Mouse (Mus musculus): ENCODE data around the gene Foxd3.
A peak's percentile ranks its signal among the peaks of the same experiment; 100 is the strongest.

The Foxd3 gene

DNA sequence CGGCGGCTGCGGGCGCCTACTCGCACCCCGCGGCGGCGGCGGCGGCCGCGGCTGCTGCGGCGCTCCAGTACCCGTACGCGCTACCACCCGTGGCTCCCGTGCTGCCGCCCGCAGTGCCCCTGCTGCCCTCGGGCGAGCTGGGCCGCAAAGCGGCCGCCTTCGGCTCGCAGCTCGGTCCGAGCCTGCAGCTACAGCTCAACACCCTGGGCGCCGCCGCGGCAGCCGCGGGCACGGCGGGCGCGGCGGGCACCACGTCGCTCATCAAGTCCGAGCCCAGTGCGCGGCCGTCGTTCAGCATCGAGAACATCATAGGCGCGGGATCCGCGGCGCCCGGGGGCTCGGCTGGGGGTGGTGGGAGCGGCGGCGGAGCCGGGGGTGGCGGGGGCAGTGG lies 1.3 kb downstream of the Foxd3 start:
- DNase-seq (ENCODE audit: low read depth, low spot score), result no peak

DNA sequence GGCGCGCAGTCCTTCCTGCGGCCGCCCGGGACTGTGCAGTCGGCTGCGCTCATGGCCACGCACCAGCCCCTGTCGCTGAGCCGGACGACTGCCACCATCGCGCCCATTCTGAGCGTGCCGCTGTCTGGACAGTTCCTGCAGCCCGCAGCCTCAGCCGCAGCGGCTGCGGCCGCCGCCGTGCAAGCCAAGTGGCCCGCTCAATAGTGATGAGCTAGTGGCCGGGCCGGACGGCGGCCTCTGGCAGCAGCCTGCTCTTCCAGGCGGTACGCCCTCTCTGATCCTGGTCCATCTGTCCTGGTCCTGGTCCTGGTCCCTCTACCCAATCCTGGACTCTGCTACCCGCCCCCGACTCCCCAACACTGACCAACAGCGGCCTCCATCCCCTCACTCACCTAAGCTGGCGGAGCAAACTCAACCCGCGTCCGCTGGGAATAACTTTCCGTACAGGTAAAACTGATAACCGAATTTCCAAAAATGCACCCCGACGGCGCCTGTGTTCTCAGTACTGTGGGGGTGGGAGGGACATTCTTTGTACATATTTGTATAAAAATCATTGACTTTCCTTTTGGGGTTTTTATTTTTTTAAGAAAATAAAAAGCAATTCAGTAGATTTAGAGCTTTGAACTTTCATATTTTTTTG lies 1.9 kb downstream of the Foxd3 start:
- no peak for DNase-seq (ENCODE audit: low read depth, low spot score)

DNA sequence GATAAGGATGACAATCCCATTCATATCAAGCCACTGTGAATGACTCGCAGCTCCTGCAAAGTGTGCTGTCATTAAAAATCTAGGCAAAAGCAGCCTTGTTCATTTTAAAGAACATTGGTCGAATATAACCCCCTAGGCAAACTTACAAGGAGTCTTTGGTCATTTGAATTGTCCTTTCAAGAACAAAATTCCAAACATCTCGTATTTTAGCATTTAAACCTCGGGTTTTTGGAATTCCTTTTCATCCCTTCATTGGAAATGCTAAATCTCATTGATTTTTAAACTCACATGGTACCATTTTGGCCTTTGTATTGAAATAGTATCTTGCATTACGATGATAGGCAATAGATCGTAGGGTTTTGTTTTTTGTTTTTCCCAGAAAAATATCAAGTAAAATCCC lies 2.8 kb downstream of the Foxd3 start:
- no peak for DNase-seq (ENCODE audit: low read depth, low spot score)

DNA sequence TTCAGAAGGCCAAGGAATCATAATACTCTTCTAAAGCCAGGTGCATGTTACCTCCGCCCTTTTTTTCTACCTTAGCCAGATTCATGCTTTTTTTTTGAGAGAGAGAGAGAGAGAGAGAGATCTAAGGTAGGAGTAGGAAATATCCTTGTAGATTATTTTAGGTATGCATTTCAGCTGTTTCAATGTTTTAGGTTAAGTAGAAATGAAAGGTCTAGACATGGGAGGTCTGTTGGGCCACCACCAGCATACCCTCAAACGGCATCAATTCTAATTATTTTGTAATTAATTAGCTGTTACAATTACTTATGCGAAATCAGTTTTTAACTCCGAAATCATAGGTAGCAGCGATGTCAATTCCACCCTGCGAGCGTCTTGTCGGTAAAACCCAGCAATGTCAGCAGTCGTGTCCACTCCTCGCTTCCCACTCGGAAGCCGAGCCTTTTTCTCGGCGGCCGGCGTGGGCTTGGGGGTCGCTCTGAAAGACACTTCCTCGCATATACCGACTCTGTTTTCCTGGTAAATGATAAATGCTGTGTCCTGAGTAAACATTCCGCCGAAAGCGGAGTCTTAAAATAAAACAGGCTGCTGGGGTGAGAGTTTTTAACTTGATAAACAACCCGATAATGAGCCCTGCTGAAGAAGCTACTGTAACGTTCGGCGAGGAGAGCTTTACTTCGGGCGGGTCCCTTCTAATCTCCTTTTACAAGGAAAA lies 3.4 kb downstream of the Foxd3 start:
- DNase-seq (ENCODE audit: low read depth, low spot score), result no peak

DNA sequence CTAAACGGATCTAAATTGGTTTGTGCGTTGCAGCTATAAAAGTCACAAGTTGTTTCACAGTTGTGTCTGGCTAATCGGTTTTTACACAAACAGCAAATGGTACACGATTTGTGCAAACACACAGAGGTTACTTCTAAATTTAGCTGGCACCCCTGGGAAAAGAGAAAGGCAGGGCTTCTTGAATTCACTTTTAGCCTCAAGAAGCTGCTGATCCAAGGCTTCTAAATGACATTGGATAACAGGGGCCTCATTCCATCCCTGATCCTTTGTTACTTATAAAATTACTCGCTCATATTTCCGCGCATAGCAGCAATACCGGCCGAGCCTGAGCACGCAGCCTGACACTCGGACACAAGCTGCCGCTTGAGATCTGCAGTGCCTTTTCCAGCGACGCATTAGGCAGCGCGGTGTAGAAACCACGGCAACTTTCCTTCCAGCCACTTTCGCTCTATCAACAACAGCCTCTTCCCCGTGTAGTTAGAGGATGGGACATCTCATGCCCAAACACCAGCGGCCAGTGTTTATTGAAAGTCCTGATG lies 4.0 kb downstream of the Foxd3 start:
- no peak for DNase-seq (ENCODE audit: low read depth, low spot score)

DNA sequence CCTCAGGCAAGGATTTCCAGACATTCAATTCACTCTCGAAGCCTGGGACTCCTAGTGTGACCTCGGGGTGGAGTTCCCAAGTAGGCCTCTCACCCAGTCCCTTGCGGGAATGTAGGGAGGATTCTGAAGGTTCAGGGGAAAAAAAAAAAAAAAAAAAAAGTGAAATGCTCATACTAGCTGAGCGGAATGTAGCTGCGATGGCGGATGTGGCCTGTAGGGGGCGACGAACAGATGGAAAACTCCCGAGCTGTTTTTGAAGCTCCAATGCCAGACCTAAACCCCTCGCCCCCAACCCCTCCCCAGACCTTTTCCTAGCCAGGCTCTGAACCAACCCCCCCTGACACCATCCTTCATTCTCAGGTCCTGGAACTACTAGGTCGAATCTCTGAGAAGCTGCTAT lies 4.9 kb downstream of the Foxd3 start:
- DNase-seq (ENCODE audit: low read depth, low spot score), result peak; percentile 46

DNA sequence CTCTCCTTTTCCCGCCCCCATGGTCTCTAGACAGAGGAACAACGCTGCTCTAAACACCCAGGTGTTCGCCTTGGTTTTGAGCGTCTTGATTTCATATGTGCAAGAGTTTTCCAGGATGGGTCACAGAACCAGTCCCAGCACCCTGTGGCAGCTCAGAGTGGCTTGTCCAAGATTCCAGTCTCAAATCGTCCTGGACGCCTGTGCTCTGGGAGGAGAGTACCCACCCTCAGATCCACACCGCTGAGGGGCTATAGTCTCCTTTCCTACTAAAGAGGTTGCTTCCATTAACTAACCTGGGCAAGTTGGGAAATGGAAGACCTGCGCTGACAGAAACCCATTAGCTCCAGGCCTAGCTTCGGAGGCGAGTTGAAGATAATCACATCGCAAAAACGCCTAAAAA lies 5.9 kb downstream of the Foxd3 start:
- DNase-seq (ENCODE audit: low read depth, low spot score), result no peak

DNA sequence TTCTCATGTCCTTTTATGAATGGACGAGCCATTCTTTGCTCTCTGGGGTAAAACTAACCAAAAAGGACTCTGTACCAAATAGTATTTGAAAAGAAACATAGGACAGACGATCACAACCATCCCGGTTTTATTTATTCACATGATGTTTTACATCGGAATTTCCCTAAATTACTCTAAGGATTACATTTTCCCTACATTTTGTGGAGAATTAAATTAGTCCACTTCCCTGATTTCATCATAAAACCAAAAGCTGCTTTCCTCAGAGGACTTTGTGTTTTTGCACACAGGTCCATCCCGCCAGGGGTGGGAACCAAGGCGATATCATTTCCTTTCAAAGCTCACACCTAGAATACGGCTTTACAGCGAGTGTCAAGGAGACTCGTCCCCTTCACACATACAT lies 6.3 kb downstream of the Foxd3 start:
- DNase-seq (ENCODE audit: low read depth, low spot score), result no peak

DNA sequence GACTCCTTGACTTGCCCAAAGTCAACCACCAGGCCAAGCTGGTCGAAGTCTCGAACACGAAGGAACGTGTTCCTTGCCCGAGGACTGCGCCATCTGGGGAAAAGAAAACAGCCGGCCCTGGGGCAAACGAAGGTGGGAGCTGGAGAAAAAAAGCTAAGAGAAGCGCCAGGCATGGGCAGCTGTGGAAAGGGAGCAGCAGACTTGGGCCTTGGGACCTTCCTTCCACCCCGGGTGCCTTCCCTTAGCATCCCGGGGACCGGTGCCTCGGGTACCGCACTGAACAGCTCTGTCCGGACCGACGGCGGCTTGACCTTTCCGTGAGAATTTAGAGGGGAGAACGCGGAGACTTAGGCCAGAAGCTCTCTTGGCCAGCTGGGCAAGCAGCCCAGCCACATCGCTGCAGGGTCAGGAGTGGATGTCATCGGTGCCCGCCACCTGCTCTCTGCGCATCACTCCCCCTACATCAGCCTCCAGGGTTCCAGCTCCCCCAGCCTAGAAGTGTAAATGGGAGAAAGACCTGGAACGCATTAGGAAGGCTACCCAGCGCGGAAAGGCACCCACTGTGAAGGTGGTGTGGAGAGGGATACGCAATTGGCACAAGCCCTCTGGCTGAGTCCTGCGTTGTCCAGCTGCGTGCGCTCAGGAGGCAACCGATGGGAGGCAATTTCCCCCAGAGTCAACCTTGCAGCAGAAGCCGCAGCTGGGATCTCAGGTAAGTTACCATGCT lies 6.9 kb downstream of the Foxd3 start:
- DNase-seq (ENCODE audit: low read depth, low spot score), result no peak

DNA sequence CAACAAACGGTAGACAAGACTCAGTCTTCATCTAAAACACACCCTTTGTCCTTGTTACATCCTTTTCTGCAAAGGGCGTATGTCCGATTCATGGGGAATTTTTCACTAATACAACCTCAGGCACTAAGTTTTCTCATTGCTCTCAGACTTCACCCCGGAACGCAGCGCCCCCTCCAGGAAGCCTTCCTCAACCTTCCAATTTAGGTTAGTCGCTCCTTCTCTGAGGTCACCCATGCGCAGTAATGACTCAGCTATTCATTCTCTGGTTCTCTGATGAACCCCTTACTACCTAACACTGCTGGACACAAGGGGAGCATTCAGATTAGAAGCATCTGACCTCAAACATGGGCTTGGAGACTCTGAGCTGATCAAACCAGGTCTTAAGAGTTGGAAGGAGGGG lies 7.6 kb downstream of the Foxd3 start:
- DNase-seq (ENCODE audit: low read depth, low spot score), result no peak

DNA sequence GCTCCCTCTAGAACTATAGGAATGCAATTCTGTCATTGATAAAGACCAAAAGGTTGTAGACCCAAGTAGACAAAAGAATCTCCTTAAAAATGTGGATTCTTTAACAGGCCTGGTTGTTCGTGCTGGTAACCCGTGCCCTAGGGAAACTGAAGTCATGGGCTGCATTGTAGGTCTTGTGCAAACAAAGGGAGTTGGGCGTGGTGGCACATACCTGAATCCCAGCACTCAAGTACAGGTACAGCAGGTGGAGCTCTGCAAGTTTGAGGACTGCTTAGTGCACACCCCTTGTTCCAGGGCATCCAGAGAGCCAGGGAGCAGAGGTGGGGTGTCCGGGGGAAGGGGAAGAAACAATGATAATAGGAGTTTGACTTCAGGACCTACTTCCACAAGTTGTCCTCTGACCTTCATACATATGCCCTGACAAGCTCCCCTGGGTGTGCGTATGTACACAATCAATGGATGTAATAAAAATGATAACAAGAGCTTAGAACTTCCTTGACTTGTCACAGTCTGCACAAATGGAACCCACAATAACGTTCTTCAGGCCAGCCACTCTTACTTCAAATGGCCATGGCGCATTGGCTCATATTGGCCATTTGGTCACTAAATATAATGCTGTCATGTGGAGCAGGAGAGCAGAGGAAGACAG lies 14.2 kb downstream of the Foxd3 start:
- no peak for DNase-seq (ENCODE audit: low read depth, low spot score)

DNA sequence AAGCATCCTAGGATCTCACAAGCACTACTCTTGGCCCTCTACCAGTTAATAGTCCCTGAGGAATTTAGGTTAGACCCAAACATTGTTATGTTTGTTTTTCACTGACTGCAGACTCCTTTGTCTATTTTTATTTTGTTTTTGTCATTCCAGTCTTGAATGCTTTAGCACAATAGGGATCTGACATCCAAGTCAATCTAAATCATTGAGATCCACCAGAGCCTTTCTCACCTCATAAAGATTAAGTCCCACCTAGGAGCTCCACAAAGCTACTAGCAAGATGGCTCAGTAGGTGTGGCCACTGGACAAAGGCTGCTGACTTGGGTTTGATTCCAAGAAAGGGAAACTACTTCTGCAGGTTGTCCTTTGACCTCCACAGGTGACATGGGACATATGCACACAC lies 19.1 kb downstream of the Foxd3 start:
- no peak for DNase-seq (ENCODE audit: low read depth, low spot score)

DNA sequence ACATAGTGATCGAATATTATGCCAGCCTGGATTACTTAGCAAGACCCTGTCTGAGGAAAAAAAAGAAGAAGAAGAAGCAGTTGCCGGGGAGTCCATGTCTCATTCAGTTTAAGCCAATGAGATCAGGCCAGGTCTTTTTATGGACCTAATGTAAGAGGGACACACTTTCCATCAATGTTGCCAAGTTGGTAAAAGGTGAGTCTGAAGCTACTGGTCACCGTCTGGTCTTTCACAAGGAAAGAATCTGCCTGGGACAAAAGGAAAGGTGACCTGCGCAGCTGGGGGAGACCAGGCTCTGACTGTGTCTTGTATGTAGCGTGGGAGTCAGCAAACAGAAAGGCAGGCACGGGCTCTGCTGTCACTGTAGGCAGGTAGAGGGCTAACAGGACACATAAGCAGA lies 27.8 kb downstream of the Foxd3 start:
- no peak for DNase-seq (ENCODE audit: low read depth, low spot score)

DNA sequence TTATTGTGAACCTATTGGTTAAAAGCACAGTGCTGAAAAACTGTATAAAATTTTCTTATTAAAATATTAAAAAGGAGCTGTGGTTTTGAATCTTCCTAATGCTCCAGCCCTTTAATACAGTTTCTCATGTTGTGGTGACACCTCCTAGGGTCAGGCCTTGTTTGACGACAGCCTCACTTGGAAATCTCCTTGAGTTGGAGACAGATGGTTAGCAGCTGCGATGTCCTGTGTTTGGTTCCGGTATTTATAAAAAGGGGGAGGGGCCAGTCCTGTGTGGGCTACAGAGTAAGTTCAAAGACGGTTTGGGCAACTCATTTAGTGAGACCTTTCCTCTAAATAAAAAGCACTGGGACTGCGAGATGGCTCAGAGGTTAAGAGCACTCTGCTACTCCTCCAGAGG lies 30.2 kb downstream of the Foxd3 start:
- DNase-seq (ENCODE audit: low read depth, low spot score), result no peak
